Mouse (Mus musculus) c-Kit-positive CD71-positive TER-119-positive erythroid progenitor cells, embryonic 14.5 days (primary cell): ENCODE results near the gene Il9.
A peak's percentile ranks its signal among the peaks of the same experiment; 100 is the strongest.

Experiments
- DNase-seq: peaks from one replicate; pipeline ENCODE4 v3.0.0-alpha.2; 2013; ENCODE audit warnings: low spot score

Il9 gene

DNA sequence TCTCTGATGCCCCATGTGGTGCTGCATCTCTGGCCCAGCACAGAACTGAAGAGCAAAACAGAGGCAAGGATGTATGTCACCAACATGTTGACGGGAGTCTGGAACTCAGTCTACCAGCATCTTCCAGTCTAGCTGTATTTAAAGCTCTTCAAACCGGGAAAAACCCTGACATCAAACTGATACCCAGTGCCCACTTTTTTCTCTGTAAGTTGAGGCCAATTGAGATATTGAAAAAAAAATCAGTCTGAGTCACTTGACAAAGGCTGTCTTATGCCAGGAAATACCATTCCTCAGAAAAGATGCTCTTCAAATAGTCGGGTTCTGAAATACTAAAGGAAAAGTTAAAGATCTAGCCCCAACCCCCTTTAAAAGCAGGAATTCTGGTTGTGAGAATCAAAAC, at the start of gene Il9:
Gene Il9 (minus strand): TSS at position 101 of the 400 bp plus-strand sequence.
- no peak for DNase-seq

GRCm38 (mm10) chr13:56529685-56530084, 47.6 kb upstream of the Il9 start:
- no peak for DNase-seq

- DNase-seq, result no peak
Observed at GRCm38 (mm10) chr13:56529031-56529430, 47.0 kb upstream of the Il9 start.

DNA sequence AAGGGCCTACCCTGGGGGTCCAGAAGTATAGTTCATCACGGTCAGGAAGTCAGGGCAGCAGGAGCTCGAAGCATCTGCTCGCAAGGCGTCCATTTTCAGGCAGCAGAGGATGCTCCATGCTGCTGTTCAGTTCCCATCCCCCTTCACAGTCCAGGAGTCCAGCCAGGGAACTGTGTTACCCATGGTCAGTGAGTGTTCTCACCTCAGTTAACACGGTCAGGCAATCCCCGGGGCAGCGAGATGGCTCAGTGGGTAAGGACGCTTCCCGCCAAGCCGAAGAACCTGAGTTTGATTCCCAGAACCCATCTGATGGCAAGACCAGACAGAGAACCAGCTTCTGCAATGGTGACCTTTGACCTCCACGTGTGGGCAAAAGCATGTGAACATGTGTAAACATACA, 46.2 kb upstream of the Il9 start:
- no peak for DNase-seq

DNA sequence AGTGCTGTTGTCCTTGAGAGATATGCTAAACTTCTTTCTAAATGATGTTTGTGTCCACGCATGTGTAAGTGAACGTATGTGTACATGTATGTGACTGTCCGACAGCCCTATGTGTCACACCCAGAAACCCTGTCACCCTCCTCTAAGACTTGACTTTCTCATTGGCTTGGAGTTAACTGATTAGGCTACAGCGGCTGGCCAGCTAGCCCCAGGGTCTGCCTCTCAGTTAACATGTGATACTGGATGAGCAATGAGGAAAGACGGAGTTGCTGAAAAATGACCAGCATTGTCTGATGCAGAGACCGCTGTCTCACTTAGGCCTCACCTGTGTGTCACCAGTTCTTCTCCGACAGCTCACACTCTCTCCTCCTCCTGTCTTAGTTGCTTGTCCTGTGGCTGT, 45.8 kb upstream of the Il9 start:
- no peak for DNase-seq

DNA sequence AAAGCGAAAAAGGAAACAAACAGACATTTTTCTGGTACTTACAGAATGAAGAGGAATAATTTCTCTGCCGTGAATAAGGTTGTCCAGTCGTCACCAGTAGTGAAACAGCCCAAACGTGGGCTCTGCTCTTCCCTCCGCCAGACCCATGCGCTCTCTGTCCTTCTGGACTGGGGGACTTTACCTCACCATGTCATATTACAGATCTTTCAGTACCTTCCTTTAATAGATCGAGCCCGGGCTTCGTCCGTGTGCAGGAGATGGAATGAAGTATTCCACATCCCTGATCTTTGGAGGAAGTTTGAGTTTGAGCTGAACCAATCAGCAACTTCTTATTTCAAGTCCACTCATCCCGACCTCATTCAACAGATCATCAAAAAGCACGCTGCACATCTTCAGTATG, 44.8 kb upstream of the Il9 start:
- no peak for DNase-seq

GRCm38 (mm10) chr13:56522821-56523167, 40.7 kb upstream of the Il9 start:
- DNase-seq, result no peak

DNA sequence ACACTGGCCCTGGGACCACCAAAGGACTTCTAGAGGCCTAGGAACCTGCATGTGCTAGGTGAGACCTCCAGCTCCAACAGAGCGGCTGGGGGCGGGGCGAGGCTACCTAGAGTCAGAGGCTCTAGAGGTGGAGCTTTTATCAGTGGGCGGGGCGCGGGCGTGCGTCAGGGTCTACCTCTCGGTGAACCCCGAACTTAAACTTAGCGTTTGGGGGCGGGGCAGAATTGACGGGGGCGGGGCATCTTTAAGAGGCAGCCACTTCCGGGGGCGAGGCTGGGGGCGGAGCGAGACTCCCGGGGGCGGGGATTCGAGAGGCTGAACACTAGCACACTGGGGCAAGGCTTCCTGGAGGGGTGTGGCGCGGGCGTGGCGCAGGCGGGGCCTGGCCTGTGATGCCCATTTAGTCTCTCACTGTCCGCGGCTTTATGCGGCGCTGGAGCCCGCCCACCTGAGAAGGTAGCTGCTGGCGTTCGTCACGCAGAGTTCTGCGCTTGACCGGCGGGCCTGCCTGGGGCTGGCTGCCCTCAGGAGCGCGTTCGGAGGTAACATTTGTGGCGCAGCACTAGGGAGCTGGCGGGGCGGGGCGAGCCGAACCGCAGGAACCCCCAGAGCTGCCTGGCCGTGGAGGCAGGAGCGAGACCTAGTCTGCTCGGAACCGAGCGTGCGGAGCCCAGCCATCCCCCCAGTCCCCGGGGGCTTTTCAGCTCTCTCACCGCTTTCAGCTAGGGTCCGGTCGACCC, 40.2 kb upstream of the Il9 start, which contains the start of gene Fbxl21:
Gene Fbxl21 (plus strand): TSS at position 392 of the 740 bp plus-strand sequence.
- peak; percentile 74 for DNase-seq

DNA sequence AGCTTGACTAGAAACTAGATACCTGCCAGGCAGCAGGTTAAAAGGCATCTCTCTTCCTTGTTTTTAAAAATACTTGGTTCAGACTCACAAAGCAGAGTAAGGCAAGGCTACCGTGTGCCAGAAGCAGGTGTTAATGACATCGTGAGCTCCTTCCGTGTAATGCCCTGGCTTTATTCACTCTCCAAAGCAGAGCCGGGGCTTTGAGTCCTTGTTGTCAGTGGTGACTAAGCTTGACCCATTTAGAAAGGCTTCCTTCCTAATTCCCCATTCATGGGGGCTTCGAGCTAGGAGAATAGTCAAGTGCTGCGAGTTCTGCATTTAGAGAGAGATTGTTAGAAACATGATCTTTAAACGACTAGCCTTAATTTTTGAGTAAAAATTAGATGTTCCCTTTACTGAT, 34.8 kb upstream of the Il9 start:
- no peak for DNase-seq

GRCm38 (mm10) chr13:56516311-56516710, 34.3 kb upstream of the Il9 start:
- no peak for DNase-seq

- no peak for DNase-seq
Observed at GRCm38 (mm10) chr13:56513595-56513994, 31.5 kb upstream of the Il9 start.

- no peak for DNase-seq
Observed at GRCm38 (mm10) chr13:56509796-56510195, 27.8 kb upstream of the Il9 start.

- DNase-seq, result no peak
Observed at GRCm38 (mm10) chr13:56506871-56507496, 24.9 kb upstream of the Il9 start.

DNA sequence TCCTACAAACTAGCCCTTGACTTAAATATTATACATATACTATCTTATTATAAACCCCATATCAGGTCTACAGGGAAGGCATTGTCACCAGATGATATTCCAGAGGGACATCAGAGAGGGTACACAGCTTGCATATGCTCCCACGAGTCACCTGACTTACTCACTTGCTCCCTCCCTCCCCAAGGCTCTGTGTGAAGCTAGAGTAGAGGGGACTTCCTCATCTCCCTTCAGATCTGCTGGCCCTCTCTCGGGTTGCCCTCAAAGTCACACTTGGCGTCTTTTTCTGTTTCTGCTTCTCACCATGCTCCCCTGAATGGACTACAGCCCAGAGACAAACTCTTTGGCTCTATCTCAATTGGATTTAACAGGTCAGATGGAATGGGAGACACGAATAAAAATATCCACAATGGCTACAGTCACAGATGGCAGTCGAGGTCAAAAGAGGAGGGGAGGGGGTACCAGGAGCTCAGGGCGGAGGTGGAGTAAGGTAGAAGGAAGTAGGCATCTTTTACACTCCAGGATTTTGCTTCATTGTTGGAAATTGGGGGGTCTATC, 19.9 kb upstream of the Il9 start:
- DNase-seq, result no peak

DNA sequence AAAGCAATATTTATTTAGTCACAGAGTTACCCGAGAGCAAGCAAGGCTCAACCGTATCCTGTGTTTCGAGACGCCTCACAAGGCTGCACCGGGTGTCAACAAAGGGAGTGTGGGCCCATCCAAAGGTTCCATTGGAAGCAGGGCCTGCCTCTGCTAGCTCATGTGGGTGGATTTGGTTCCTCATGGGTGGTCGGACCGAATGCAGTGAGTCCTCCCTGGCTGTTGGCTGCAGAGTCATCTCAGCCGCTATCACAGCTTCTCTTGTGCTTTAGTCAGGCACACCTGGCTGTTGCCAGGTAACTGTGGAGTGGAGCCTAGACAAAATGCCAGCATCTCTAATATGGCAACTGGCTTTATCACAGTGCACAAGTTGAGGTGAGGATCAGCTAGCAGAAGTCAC, 18.6 kb upstream of the Il9 start:
- no peak for DNase-seq

DNA sequence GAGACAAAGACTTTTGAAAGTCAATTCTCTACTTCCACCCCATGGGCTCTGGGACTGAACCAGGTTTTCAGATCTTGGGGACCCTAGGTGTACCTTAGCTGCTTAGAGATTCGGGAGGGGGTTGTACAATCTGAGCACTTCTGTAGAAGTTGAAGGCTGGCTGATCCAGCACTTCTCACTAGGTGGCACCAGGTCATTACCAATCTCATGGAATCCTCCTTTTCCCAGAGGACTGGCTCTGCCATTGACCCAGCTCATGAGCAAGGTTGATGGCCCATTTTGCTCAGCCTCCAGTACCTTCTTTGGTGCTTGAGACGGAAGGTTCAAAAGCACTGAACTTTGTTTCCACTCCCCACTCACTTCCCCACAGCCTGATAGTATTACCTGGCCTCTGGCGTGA, 18.1 kb upstream of the Il9 start:
- no peak for DNase-seq

- DNase-seq, result no peak
Observed at GRCm38 (mm10) chr13:56494440-56494839, 12.4 kb upstream of the Il9 start.

GRCm38 (mm10) chr13:56488012-56488411, 6.0 kb upstream of the Il9 start:
- DNase-seq, result no peak

DNA sequence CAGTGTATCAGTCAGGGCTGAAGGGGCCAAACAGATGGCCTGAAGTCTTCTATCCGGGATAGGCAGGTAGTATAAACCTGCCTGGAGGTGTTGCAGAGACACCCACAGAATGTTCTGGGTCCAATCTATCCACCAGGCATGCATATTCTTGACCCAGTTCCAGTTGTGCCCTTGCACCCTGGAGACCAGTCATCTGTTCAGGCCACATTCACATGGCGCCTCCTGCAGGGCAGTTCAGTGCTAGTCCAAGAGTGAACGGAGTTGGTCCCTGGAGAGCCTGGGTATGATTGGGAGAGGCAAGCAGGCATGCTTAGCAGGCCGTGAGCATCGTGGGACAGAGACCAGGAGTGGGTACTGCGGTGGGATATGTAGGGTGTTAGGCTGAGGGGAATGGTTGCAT, 4.0 kb downstream of the Il9 start:
- DNase-seq, result no peak

GRCm38 (mm10) chr13:56477271-56477670, 4.8 kb downstream of the Il9 start:
- DNase-seq, result no peak

DNA sequence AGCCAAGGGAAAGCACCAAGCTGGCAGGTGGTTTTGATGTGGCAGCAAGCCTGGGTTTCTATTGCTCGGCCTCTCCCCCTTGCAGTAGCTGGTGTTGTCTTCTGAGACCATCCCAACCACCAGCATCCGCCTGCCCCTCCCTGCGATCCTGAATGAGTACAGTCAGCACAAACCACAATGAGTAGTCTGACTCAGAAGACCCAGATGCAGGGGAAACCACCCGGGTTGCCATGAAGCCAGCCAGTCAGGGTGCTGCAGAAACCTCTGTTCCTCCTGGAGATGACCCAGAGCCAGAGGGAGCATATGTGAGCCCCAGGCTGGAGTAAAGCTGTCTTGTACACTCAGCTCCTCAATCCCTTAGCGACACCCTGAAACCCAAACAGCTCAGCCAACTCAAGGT, 5.3 kb downstream of the Il9 start:
- DNase-seq, result no peak

GRCm38 (mm10) chr13:56475363-56475762, 6.7 kb downstream of the Il9 start:
- peak; percentile 4 for DNase-seq

DNA sequence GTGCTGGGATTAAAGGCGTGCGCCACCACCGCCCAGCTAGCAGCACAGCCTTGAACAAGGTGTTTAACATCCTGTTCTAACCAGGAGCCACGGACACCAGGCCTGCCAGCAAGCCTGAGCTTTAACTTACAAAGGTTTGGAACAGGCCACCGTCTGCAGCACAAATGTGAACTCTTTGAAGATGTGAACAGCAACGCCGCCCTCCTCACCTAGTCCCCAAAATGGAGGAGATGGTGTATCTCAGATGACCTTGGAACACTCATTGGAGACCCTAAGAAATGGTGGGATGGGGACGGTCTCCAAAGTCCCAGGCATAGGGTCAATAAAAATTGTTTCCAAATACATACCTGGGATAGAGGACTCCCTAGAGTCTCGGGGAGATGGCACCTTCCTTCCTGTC, 9.4 kb downstream of the Il9 start:
- DNase-seq, result no peak

DNA sequence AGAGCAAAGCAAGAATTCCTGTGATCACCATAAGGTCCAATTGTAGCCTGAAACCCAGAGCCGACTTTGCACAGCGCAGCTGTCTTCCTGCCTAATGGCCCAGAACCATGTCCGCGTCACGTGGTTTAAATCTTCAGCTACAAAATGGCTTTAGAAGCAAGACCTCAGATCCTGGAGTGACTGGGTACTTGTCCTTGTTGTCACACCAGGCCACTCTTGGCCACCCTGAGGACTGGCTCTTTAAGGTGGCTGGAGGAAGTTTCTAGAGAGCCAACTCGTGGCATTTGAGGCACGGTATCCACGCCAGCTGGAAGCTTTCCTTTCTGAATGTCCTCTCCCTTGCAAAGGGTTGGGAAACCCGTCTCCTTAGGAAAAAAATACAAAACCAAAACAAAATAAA, 10.1 kb downstream of the Il9 start:
- DNase-seq, result no peak
